Comparison of ENCODE assay signal across 9 mouse cellular contexts in the genomic region with DNA sequence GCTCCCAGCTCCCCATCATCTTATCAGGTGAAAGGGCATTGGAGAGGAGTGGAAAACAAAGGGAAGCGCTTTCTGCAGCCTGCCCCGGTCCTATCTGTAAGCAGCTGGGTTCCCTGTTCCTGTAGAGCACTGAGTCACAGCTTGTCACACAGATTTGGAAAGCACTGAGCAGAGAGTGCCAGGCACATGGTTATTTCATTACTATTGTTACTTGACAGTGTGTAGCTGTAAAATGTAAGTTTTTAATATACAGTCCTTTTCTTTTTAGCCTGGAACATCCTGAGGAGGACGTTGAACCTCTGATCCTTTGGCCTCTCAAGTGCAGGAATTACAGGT.
DNase-seq lines count a peak whose midpoint lies in the region; ATAC-seq and TF ChIP-seq lines count a peak whose summit lies in the region.
"Had no signal": no experiment of that assay in that cellular context is flagged by ENCODE, and none has a peak within 500 bp of the region (broad histone marks: within the 10 kb centered on the region; RNA-seq: fewer than 3 reads in every experiment).

No protein-coding gene starts in this region.

- no peak overlapping the region for H3K4me3 ChIP-seq in lung, postnatal 0 days (ENCODE audit: low read depth, low read length)
- no peak overlapping the region for H3K4me3 ChIP-seq in forebrain, embryonic 13.5 days
- H3K4me3 ChIP-seq in limb, embryonic 12.5 days (replicated peaks): no peak overlapping the region
- H3K4me3 ChIP-seq in neural tube, embryonic 15.5 days (replicated peaks): no peak overlapping the region
- no peak overlapping the region for H3K4me3 ChIP-seq in liver, embryonic 11.5 days (ENCODE audit: low read depth, low read length)

- no peak overlapping the region for H3K9ac ChIP-seq in lung, postnatal 0 days (replicated peaks; ENCODE audit: low read depth)
- no peak overlapping the region for H3K9ac ChIP-seq in forebrain, embryonic 13.5 days
- no peak overlapping the region for H3K9ac ChIP-seq in limb, embryonic 12.5 days (replicated peaks)
- no peak overlapping the region for H3K9ac ChIP-seq in neural tube, embryonic 15.5 days (replicated peaks)
- no peak overlapping the region for H3K9ac ChIP-seq in liver, embryonic 11.5 days (ENCODE audit: low read depth, low read length)

- H3K27ac ChIP-seq in lung, postnatal 0 days (ENCODE audit: low read length): no peak overlapping the region
- peak overlapping the region; percentile 52 for H3K27ac ChIP-seq in forebrain, embryonic 13.5 days
- H3K27ac ChIP-seq in limb, embryonic 12.5 days: peak overlapping the region; percentile 32; the same call in 1 of the 2 replicates
- peak overlapping the region; percentile 56; the same call in 1 of the 2 replicates for H3K27ac ChIP-seq in neural tube, embryonic 15.5 days (replicated peaks)
- H3K27ac ChIP-seq in liver, embryonic 11.5 days (ENCODE audit: low read depth, low read length): no peak overlapping the region

- no peaks in the 10 kb centered on the region for H3K9me3 ChIP-seq in lung, postnatal 0 days (ENCODE audit: low read length)
- H3K9me3 ChIP-seq in forebrain, embryonic 13.5 days (replicated peaks): no peaks in the 10 kb centered on the region
- no peaks in the 10 kb centered on the region for H3K9me3 ChIP-seq in limb, embryonic 12.5 days
- no peaks in the 10 kb centered on the region for H3K9me3 ChIP-seq in neural tube, embryonic 15.5 days (replicated peaks)
- no peaks in the 10 kb centered on the region for H3K9me3 ChIP-seq in liver, embryonic 11.5 days (ENCODE audit: control insufficient read depth, low read length)

- 46% methylated on average over 3 of the region's 3 CpGs for WGBS in lung, postnatal 0 days
- 25% methylated on average over 3 of the region's 3 CpGs for WGBS in forebrain, embryonic 13.5 days
- WGBS in limb, embryonic 12.5 days: 49% methylated on average over 3 of the region's 3 CpGs
- WGBS in neural tube, embryonic 15.5 days: 32% methylated on average over 3 of the region's 3 CpGs
- WGBS in liver, embryonic 11.5 days: 47% methylated on average over 3 of the region's 3 CpGs

- no peak for ATAC-seq in lung, postnatal 0 days
- no peak for ATAC-seq in forebrain, embryonic 13.5 days
- no peak for ATAC-seq in limb, embryonic 12.5 days (ENCODE audit: insufficient number of reproducible peaks, insufficient read depth, low FRiP score, low TSS enrichment, low read depth)
- no peak for ATAC-seq in neural tube, embryonic 15.5 days (ENCODE audit: low FRiP score)
- no peak for ATAC-seq in liver, embryonic 11.5 days (replicated peaks; ENCODE audit: low FRiP score)

- TF ChIP-seq CTCF in lung, postnatal 0 days (IDR thresholded peaks at IDR 0.05): no peak

- DNase-seq in lung, postnatal 0 days (ENCODE audit: low spot score): peak; percentile 4
- DNase-seq in lung, postnatal 36 days: no peak
- DNase-seq in adrenal gland, postnatal 36 days: no peak
- no peak for DNase-seq in kidney, postnatal 10 days
- DNase-seq in liver, embryonic 11.5 days (ENCODE audit: low spot score): no peak
- DNase-seq: lung, adult 18-20 months had no signal

- H3K36me3 ChIP-seq in lung, postnatal 0 days (ENCODE audit: insufficient read depth, low read length): no peaks in the 10 kb centered on the region
- H3K36me3 ChIP-seq in forebrain, embryonic 13.5 days (ENCODE audit: poor library complexity, severe bottlenecking): no peaks in the 10 kb centered on the region
- no peaks in the 10 kb centered on the region for H3K36me3 ChIP-seq in limb, embryonic 12.5 days
- H3K36me3 ChIP-seq in neural tube, embryonic 15.5 days: no peaks in the 10 kb centered on the region
- no peaks in the 10 kb centered on the region for H3K36me3 ChIP-seq in liver, embryonic 11.5 days (ENCODE audit: control insufficient read depth, insufficient read depth, low read length)

- peaks cover 37% of the 10 kb centered on the region for H3K4me1 ChIP-seq in lung, postnatal 0 days (ENCODE audit: insufficient read depth, low read depth, low read length)
- peaks cover 45% of the 10 kb centered on the region for H3K4me1 ChIP-seq in forebrain, embryonic 13.5 days
- peaks cover 43% of the 10 kb centered on the region for H3K4me1 ChIP-seq in limb, embryonic 12.5 days (replicated peaks)
- peaks cover 41% of the 10 kb centered on the region for H3K4me1 ChIP-seq in neural tube, embryonic 15.5 days
- H3K4me1 ChIP-seq in liver, embryonic 11.5 days (replicated peaks; ENCODE audit: control insufficient read depth, insufficient read depth, low read length): 0 out of 2 replicates have a peak, but pooled peaks cover 7% of the 10 kb centered on the region

- H3K27me3 ChIP-seq in lung, postnatal 0 days (replicated peaks; ENCODE audit: insufficient read depth, low read length): no peaks in the 10 kb centered on the region
- no peaks in the 10 kb centered on the region for H3K27me3 ChIP-seq in forebrain, embryonic 13.5 days
- no peaks in the 10 kb centered on the region for H3K27me3 ChIP-seq in limb, embryonic 12.5 days
- H3K27me3 ChIP-seq in neural tube, embryonic 15.5 days (replicated peaks): no peaks in the 10 kb centered on the region
- H3K27me3 ChIP-seq in liver, embryonic 11.5 days (replicated peaks; ENCODE audit: control insufficient read depth, insufficient read depth, low read length): no peaks in the 10 kb centered on the region

- H3K4me2 ChIP-seq in lung, postnatal 0 days (replicated peaks; ENCODE audit: low read depth, low read length): no peak overlapping the region
- H3K4me2 ChIP-seq in forebrain, embryonic 13.5 days: no peak overlapping the region
- no peak overlapping the region for H3K4me2 ChIP-seq in limb, embryonic 12.5 days
- no peak overlapping the region for H3K4me2 ChIP-seq in neural tube, embryonic 15.5 days
- H3K4me2 ChIP-seq in liver, embryonic 11.5 days: no peak overlapping the region

- no peak for TF ChIP-seq EP300 in lung, postnatal 0 days (IDR thresholded peaks at IDR 0.05)

Comparison
In these comparisons a context has a peak if more than half of its experiments do, and no peak if none do; other contexts are left out.
1. H3K27ac ChIP-seq: peak in forebrain, embryonic 13.5 days (single experiment), limb, embryonic 12.5 days (single experiment) and neural tube, embryonic 15.5 days (single experiment); none in lung, postnatal 0 days (single experiment) and liver, embryonic 11.5 days (single experiment).